Mouse (Mus musculus): Measurements from ENCODE around the gene Cfap61. TPM values are rescaled to one million over a fixed set of nuclear protein-coding genes. Genes with fewer than 3 reads are reported as not detected.

The Cfap61 gene
- total and polyA plus RNA-seq, 3 experiments, result 0.13 TPM; not detected in 2

DNA sequence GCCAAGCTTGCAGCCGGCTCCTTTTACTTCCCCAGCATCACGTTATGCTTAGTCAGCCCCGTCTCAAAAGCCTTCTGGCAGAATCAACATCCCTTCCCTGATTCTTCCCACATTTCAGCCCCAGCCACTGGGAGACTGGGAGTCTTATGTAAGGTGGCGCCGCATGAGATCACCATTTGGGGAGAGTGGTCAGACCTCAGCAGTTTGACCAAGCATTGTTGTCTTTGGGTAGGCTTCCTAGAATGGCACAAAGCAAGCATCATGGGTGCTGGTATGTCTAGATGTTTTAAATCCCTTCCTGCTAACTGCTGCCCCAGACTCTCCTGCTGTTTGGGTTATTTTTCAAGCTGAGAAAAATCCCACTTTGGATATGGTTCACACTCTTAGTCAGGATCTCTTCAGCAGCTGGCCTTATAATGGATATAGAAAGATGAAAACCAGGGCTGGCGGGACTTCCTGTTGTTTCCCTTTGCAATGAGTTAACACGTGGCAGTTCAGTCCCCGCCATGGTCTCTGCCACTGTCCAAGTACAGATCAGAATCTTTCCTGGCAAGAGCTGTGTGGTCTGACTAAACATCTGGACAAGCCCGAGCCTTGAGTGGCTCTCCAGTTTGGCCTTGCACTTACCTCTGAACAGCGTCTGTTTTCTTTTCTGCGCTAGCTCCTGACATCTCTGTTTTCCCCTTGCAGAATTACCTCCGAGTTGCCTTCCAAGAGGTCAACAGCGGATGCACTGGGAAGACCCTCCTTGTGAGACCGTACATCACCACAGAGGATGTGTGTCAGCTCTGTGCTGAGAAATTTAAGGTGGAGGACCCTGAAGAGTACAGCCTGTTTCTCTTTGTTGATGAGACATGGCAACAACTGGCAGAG is 49.4 kb upstream of the Cfap61 start:
- no peaks in the 10 kb centered on the region for H3K4me1 ChIP-seq (ENCODE audit: control insufficient read depth in 1 of 2, insufficient read depth in 2 of 2, low read length in 2 of 2)
- TF ChIP-seq CTCF (IDR thresholded peaks at IDR 0.05 in 2 of 3, conservative IDR thresholded peaks at IDR 0.05 in 1 of 3; ENCODE audit: control insufficient read depth in 1 of 3, insufficient read depth in 1 of 3, low read depth in 2 of 3, low read length in 3 of 3, poor library complexity in 1 of 3, severe bottlenecking in 1 of 3), result no peak
- TF ChIP-seq MAX (IDR thresholded peaks at IDR 0.05; ENCODE audit: low read length), result no peak
- no peak for TF ChIP-seq ZNF384 (IDR thresholded peaks at IDR 0.05; ENCODE audit: low read depth, low read length)
- no peak for TF ChIP-seq JUND (IDR thresholded peaks at IDR 0.05; ENCODE audit: low read depth, low read length)
- no peak for TF ChIP-seq MAFK (IDR thresholded peaks at IDR 0.05; ENCODE audit: borderline replicate concordance, low read depth, low read length)
- TF ChIP-seq NRF1 (IDR thresholded peaks at IDR 0.05; ENCODE audit: insufficient read depth, low read depth, low read length, poor library complexity, severe bottlenecking), result no peak
- no peak for TF ChIP-seq SMC3 (IDR thresholded peaks at IDR 0.05; ENCODE audit: low read depth, low read length)
- no peak for TF ChIP-seq KAT2A (conservative IDR thresholded peaks at IDR 0.05; ENCODE audit: low read depth, low read length)
- no peak overlapping the region for H3K27ac ChIP-seq (ENCODE audit: control insufficient read depth, low read depth, low read length)
- H3K36me3 ChIP-seq (ENCODE audit: control insufficient read depth in 1 of 2, insufficient read depth in 2 of 2, low read length in 2 of 2), result no peaks in the 10 kb centered on the region
- no peak overlapping the region for H3K4me3 ChIP-seq (ENCODE audit: control insufficient read depth in 1 of 2, insufficient read depth in 1 of 2, low read depth in 2 of 2, low read length in 2 of 2)
- H3K9ac ChIP-seq (ENCODE audit: control insufficient read depth, low read depth, low read length, poor library complexity, severe bottlenecking), result no peak overlapping the region
- no peaks in the 10 kb centered on the region for H3K79me2 ChIP-seq (ENCODE audit: control insufficient read depth, insufficient read depth, low read length, poor library complexity)
- no peak for DNase-seq (ENCODE audit: low read depth, low spot score)
- no peaks in the 10 kb centered on the region for H3K9me3 ChIP-seq (replicated peaks; ENCODE audit: insufficient read depth, low read length)
- no peaks in the 10 kb centered on the region; a peak in 1 of 4 replicates for H3K27me3 ChIP-seq (ENCODE audit: control insufficient read depth in 1 of 2, insufficient read depth in 2 of 2, low read length in 2 of 2)

- H3K9ac ChIP-seq (ENCODE audit: control insufficient read depth, low read depth, low read length, poor library complexity, severe bottlenecking), result no peak overlapping the region
- no peaks in the 10 kb centered on the region for H3K79me2 ChIP-seq (ENCODE audit: control insufficient read depth, insufficient read depth, low read length, poor library complexity)
- DNase-seq (ENCODE audit: low read depth, low spot score), result no peak
- H3K4me1 ChIP-seq (ENCODE audit: control insufficient read depth in 1 of 2, insufficient read depth in 2 of 2, low read length in 2 of 2), result no peaks in the 10 kb centered on the region
- H3K4me3 ChIP-seq (ENCODE audit: control insufficient read depth in 1 of 2, insufficient read depth in 1 of 2, low read depth in 2 of 2, low read length in 2 of 2), result no peak overlapping the region
- TF ChIP-seq ZKSCAN1 (IDR thresholded peaks at IDR 0.05; ENCODE audit: low read depth, low read length) (no peak), MAX (IDR thresholded peaks at IDR 0.05; ENCODE audit: low read length) (no peak), USF1 (IDR thresholded peaks at IDR 0.05; ENCODE audit: low read depth, low read length) (no peak), CHD2 (IDR thresholded peaks at IDR 0.05; ENCODE audit: low read length) (no peak), MYB (IDR thresholded peaks at IDR 0.05; ENCODE audit: low read depth, low read length) (no peak)
- no peaks in the 10 kb centered on the region; a peak in 1 of 4 replicates for H3K27me3 ChIP-seq (ENCODE audit: control insufficient read depth in 1 of 2, insufficient read depth in 2 of 2, low read length in 2 of 2)
- no peaks in the 10 kb centered on the region for H3K36me3 ChIP-seq (ENCODE audit: control insufficient read depth in 1 of 2, insufficient read depth in 2 of 2, low read length in 2 of 2)
- H3K9me3 ChIP-seq (replicated peaks; ENCODE audit: insufficient read depth, low read length), result no peaks in the 10 kb centered on the region
- H3K27ac ChIP-seq (ENCODE audit: control insufficient read depth, low read depth, low read length), result no peak overlapping the region
These were observed 46.4 kb upstream of the Cfap61 start for GRCm38 (mm10) chr2:145887937-145888765.

Data from MEL (cell line).